Mouse (Mus musculus) ES-Bruce4 (cell line): ENCODE measurements at regions not wholly inside any gene's neighbourhood (a gene's known extent, or its start where the extent isn't known, plus 50 kb on each side); places are given as distances from the start of the nearest gene placed in this dataset.

ENCODE experiments used
- CTCF ChIP-seq: IDR thresholded peaks from one replicate; pipeline ENCODE4 v1.8.1; 2011; ENCODE audit warnings: low read depth, low read length
- EP300 ChIP-seq: IDR thresholded peaks from 2 replicates; pipeline ENCODE4 v1.6.1; 2011; ENCODE audit warnings: low read depth, low read length; ENCODE audit not compliant: insufficient read depth
- POLR2A ChIP-seq: IDR thresholded peaks from one replicate; pipeline ENCODE4 v1.8.1; 2011; ENCODE audit warnings: low read length; ENCODE audit not compliant: insufficient read depth

DNA sequence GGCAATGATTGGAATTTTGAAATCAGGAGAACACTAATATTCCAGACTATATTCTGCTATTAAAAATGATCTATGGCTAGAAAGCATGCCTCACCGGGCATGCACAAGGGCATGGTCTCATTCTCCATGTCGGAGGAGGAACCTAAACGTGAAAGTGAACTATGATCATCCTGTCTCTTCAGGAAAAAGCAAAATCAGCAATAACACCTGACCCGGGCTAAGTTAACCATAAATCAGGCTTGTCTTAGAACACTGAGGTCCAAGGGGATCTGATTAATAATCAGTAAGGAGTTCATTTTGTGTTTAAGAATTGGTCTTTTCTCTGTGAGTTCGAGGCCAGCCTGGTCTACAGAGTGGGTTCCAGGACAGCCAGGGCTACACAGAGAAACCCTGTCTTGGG lies 119.7 kb upstream of the Jarid2 start:
- no peak for TF ChIP-seq CTCF
- TF ChIP-seq EP300: no peak
- TF ChIP-seq POLR2A: no peak
